Mouse (Mus musculus): ENCODE data around the gene Fam227a.

- TF ChIP-seq CTCF (IDR thresholded peaks at IDR 0.05; ENCODE audit: low read depth): no peak
- no peak for TF ChIP-seq EP300 (optimal IDR thresholded peaks at IDR 0.05)
These were observed 38.3 kb upstream of the Fam227a start for GRCm38 (mm10) chr15:79697011-79697410.

All from stomach, postnatal 0 days (tissue).